Mouse (Mus musculus): Measurements from ENCODE around the gene Gm49388. TPM values are rescaled to one million over a fixed set of nuclear protein-coding genes. Genes with fewer than 3 reads are reported as not detected.

Gm49388 gene
- total RNA-seq (2021): 1 to 10 TPM; 4.2 to 4.3 TPM
- long read RNA-seq, experiment 1, partial matches to known transcripts: 0 of 2 reads
- long read RNA-seq, experiment 1, other reads (novel, unspliced or antisense): 2 of 2 reads
- long read RNA-seq, experiment 2: 0 reads

- Histone ChIP-seq H3K27ac (no peak within 1 kb of the TSS), H3K4me3 (no peak within 1 kb of the TSS)
- no peak for TF ChIP-seq CTCF (IDR thresholded peaks at IDR 0.05)
- intact Hi-C loops (cut with DNase I): no loop called here
- DNase-seq (ENCODE audit: extremely low spot score in 1 of 2, low spot score in 2 of 2): no peak
These were observed at the start of gene Gm49388 for GRCm38 (mm10) chr7:127785308-127785707. TSS of gene Gm49388 (plus strand) at chr7:127785608.

- H3K27ac ChIP-seq: peak within 1 kb of the TSS; percentile 93
- TF ChIP-seq CTCF (IDR thresholded peaks at IDR 0.05): peak; percentile 63
- intact Hi-C loops (cut with DNase I): loop anchor here (1.0 to 5.0 kb wide), 4 partner anchors 27 to 1242 kb away; partner anchors contain the start of genes Atxn2l and Srcap
- DNase-seq (ENCODE audit: extremely low spot score in 1 of 2, low spot score in 2 of 2): peak; percentile 70 to 73
- H3K4me3 ChIP-seq: peak within 1 kb of the TSS; percentile 77
These were observed 40.9 kb upstream of the Gm49388 start, which contains the start of gene Fbxl19 for GRCm38 (mm10) chr7:127744366-127745045. TSS of gene Fbxl19 (plus strand) at chr7:127744543.

- Histone ChIP-seq H3K27ac (peak overlapping the region; percentile 93), H3K4me3 (peak overlapping the region; percentile 77)
- intact Hi-C loops (cut with DNase I): loop anchor here (1.0 to 5.0 kb wide), 3 partner anchors 70 to 1243 kb away; partner anchors contain the start of genes Atxn2l and Srcap
- peak; percentile 85 to 92 for DNase-seq (ENCODE audit: extremely low spot score in 1 of 2, low spot score in 2 of 2)
- no peak for TF ChIP-seq CTCF (IDR thresholded peaks at IDR 0.05)
These were observed 40.2 kb upstream of the Gm49388 start for GRCm38 (mm10) chr7:127745251-127745651.

- Histone ChIP-seq H3K4me3 (peak overlapping the region; percentile 77), H3K27ac (peak overlapping the region; percentile 93)
- intact Hi-C loops (cut with DNase I): loop anchor here (1.0 to 5.0 kb wide), 3 partner anchors 71 to 1244 kb away; partner anchors contain the start of genes Atxn2l and Srcap
- DNase-seq (ENCODE audit: extremely low spot score in 1 of 2, low spot score in 2 of 2): peak; percentile 91 to 97
- no peak for TF ChIP-seq CTCF (IDR thresholded peaks at IDR 0.05)
These were observed 39.5 kb upstream of the Gm49388 start for GRCm38 (mm10) chr7:127745652-127746493.

GRCm38 (mm10) chr7:127746494-127747491 is 38.6 kb upstream of the Gm49388 start:
- Histone ChIP-seq H3K4me3 (peak overlapping the region; percentile 77), H3K27ac (peak overlapping the region; percentile 87)
- TF ChIP-seq CTCF (IDR thresholded peaks at IDR 0.05): no peak
- DNase-seq (ENCODE audit: extremely low spot score in 1 of 2, low spot score in 2 of 2): peak in 1 of 2 experiments; percentile 46
- intact Hi-C loops (cut with DNase I): loop anchor here (5.0 kb wide), 2 partner anchors 234 to 1244 kb away; partner anchors contain the start of genes Atxn2l and Srcap

- Histone ChIP-seq H3K27ac (peak overlapping the region; percentile 87; the same call in 1 of the 2 replicates), H3K4me3 (peak overlapping the region; percentile 77)
- no peak for TF ChIP-seq CTCF (IDR thresholded peaks at IDR 0.05)
- intact Hi-C loops (cut with DNase I): loop anchor here (5.0 kb wide), 2 partner anchors 235 to 1245 kb away; partner anchors contain the start of genes Atxn2l and Srcap
- DNase-seq (ENCODE audit: extremely low spot score in 1 of 2, low spot score in 2 of 2): no peak
These were observed 37.7 kb upstream of the Gm49388 start for GRCm38 (mm10) chr7:127747559-127748234.

- intact Hi-C loops (cut with DNase I): loop anchor here (5.0 kb wide), 2 partner anchors 236 to 1246 kb away; partner anchors contain the start of genes Atxn2l and Srcap
These were observed 37.2 kb upstream of the Gm49388 start for GRCm38 (mm10) chr7:127748235-127748560.

GRCm38 (mm10) chr7:127750131-127751127 is 35.0 kb upstream of the Gm49388 start:
- intact Hi-C loops (cut with DNase I): no loop called here
- peak overlapping the region; percentile 32 for H3K4me3 ChIP-seq
- DNase-seq (ENCODE audit: extremely low spot score in 1 of 2, low spot score in 2 of 2): peak in 1 of 2 experiments; percentile 56
- H3K27ac ChIP-seq: peak overlapping the region; percentile 75
- no peak for TF ChIP-seq CTCF (IDR thresholded peaks at IDR 0.05)

More at GRCm38 (mm10) chr7:127748235-127748560, 37.2 kb upstream of the Gm49388 start:
- Histone ChIP-seq H3K4me3 (no peak overlapping the region), H3K27ac (no peak overlapping the region)
- TF ChIP-seq CTCF (IDR thresholded peaks at IDR 0.05): no peak
- no peak for DNase-seq (ENCODE audit: extremely low spot score in 1 of 2, low spot score in 2 of 2)

- H3K4me3 ChIP-seq: no peak overlapping the region
- intact Hi-C loops (cut with DNase I): no loop called here
- TF ChIP-seq CTCF (IDR thresholded peaks at IDR 0.05): no peak
- no peak for DNase-seq (ENCODE audit: extremely low spot score in 1 of 2, low spot score in 2 of 2)
- H3K27ac ChIP-seq: no peak overlapping the region
These were observed 33.8 kb upstream of the Gm49388 start for GRCm38 (mm10) chr7:127751619-127752018.
